Mouse (Mus musculus) left cerebral cortex, postnatal 25 days (tissue): ENCODE results near the gene Tmem8b. TPM values are rescaled to one million over a fixed set of nuclear protein-coding genes. Genes with fewer than 3 reads are reported as not detected.

Experiments
- DNase-seq, 2 experiments: peaks; one replicate each; pipeline ENCODE4 v3.0.0; 2022; ENCODE audit warnings: low spot score in 2 of 2, mixed read lengths in 1 of 2
- intact Hi-C: fragments of 180-260 bp; cut with DNase I; formaldehyde crosslinking; loops from one replicate; pipeline ENCODE4 v1.15.1; 2025
- total RNA-seq, 2 experiments: library from RNA; stranded (reverse); gene quantifications; 2 replicates each; pipeline ENCODE4 v1.2.3; 2021

The Tmem8b gene
- total RNA-seq, 2 experiments from 2014 or later, result 61.9 to 68.3 TPM

DNA sequence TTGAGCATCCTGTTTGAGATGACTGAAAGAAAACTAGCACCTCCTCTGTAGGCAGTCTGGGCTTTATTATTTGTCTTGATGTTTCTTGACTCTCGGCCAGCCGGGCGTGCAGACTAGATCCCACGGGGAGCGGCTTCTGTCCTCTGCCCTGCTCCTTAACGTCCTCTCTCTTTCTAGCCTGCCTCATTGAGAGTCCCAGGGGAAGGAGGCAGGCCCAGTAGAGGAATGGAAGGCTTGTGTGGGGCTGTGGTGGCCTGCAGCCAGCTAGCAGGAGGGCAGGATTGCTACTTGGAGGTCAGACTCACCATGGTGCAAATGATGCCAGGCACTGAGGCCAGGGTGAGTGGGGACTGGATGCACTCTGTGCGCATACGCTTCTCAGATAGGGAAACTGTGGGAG is 35.1 kb downstream of the Tmem8b start:
- intact Hi-C loops, result no loop called here
- DNase-seq, result no peak

DNA sequence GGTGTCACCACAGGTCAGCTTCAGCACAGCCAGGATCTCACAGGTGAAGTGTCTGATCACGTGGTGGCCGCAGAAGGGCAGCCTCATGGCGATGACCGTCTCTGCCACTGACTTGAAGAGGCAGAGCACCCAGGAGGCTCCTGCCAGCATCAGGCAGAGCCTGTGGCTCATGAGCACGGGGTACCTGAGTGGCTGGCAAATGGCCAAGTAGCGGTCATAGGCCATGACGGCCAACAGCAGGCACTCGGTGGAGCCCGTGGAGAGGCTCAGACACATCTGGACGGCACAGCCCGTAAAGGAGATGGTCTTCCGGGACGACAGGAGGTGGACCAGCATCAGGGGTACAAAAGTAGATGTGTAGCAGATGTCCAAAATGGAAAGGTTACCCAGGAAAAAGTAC is 37.2 kb downstream of the Tmem8b start:
- DNase-seq, result no peak
- intact Hi-C loops, result no loop called here

DNA sequence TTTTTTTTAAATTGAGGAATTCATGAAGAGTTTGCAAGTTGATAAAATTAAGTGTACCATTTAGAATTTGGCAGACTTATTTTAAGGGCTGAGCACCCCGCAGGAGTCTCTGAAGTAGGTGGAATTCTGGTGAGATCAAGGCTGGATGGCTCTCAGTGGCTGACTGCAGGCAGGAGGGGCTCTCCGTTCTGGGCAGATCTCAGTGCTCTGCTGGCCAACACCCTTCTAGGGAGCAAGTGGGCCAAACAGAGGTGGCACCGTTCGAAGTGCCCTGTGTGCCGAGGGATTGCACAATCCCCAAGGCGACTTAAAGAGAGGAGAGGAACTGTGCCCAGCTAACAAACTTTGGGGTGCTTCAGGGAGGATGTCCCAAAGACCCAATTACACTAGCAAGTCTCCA is 41.1 kb downstream of the Tmem8b start, which contains the start of gene Olfr71:
Gene Olfr71 (minus strand): TSS at position 387 of the 400 bp plus-strand sequence.
- DNase-seq, result no peak
- intact Hi-C loops, result loop anchor here (1.0 kb wide), 1 partner anchor 80 kb away; no protein-coding TSS in a partner anchor

DNA sequence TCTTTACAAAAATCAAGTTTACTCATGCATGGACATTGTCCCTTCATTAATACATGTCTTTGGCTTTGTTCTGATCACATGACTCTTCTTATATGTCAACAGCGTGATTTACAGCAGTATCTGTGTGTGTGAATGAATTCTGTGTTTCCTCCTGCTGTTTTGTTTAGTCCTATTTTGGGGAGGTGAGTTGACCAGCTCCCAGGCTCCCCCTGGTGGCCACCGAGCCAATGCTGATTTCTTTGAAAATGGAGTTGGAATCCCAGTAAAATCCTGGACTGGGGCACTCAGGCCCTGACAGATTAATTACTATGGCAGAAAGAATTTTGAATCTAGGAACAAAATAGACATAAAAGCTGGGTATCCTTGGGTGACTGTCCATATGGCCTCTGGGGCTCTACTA is 43.0 kb downstream of the Tmem8b start:
- peak; percentile 77 for DNase-seq
- intact Hi-C loops, result loop anchor here (1.0 kb wide), 1 partner anchor 40 kb away; no protein-coding TSS in a partner anchor

DNA sequence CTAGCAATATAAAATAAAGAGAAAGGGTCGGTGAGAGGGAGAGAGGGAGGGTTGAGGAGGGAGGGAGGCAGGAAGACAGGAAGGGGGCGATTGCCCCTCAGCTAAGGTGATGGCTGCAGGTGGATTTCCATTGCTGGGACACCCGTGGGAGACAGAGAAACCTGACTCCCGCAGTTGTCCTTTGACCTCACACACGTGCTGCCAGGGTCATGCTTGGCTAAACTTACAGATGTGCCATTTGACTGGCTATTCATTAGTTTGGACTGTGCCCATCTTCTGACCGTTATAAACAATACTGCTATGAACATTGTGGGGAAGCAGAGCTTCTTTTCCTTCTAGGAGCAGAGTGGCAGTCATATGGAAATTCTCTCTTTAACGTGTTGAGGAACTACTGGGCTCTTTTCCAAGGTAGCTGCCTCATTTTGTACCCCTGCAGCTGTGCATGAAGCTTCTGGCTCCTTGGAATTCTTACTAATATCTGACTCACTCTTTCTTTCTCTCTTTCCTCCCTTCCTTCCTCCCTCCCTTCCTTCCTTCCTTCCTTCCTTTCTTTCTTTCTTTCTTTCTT is 45.0 kb downstream of the Tmem8b start:
- peak in 1 of 2 experiments; percentile 68 for DNase-seq

DNA sequence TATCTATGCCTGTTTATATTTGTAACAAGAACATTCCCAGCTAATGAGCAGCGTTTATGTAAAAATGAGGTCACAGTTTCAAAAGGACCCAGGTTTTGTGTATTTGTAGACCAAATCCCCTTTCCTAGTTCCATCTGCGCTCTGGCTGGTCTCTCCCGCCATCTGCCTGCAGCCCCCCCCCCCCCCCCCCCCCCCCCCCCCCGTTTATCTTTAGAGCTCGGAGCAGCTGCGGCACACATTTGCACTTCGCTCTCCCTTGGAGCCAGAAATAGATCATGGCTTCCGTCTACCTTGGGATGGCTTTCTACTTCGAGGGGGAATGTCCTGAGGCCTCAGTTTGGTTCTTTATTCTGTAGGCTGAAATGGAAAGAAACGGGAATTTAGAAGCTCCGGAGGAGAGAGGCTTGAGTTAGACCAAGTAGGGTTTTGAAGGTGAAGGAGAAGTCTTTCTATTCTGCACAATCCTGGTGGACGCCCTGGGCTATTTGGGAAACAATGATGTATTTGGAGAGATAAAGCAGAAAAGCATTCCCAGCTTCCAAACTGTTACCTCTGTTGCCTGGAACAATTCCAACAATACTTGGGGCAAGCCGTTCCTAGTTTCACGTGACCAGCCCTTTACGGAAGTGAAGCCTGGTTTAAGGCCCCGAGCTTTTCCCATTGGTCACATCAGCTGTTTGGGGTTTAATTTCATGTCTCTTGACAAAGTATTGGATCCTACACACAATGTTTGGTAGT is 51.9 kb downstream of the Tmem8b start:
- intact Hi-C loops, result no loop called here
- DNase-seq, result peak in 1 of 2 experiments; percentile 15

More for the DNA sequence above, 45.0 kb downstream of the Tmem8b start:
- intact Hi-C loops, result no loop called here

DNA sequence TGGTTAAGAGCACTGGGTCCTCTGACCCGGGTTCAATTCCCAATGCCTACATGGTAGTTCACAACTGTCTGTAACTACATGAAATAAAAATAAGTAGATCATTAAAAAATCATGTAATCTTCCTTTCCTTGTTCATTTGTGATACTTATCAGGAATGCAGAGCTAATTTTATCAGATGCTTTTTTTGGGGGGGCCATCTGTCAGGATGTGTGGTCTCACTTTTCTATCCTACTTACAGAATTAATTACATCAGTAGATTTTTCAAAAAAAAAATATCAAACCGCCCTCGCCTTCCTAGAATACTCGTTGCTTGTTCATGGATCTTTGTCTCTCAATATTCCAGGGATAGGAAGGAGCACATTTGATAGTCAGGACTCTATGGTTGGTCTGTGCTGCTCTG is 53.4 kb downstream of the Tmem8b start:
- intact Hi-C loops, result no loop called here
- DNase-seq, result peak in 1 of 2 experiments; percentile 46

DNA sequence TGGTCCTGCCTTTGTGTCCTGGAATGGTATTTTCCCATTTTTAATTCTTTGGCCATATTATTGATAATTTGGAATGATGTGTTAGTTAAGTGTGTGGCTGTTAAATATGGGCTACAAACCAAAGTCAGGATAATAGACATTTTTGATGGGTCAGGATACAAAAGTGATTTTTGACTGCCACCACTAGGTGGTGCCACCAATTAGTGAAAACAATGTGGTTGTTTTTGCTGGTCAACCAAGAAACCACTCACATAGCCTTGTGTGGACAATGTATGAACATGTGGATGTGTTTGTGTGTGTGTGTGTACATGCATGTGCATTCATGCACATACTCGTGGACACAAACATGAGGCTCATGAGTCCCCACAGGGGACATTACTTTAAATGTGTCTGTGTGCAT is 56.0 kb downstream of the Tmem8b start:
- peak in 1 of 2 experiments; percentile 25 for DNase-seq
- intact Hi-C loops, result no loop called here

DNA sequence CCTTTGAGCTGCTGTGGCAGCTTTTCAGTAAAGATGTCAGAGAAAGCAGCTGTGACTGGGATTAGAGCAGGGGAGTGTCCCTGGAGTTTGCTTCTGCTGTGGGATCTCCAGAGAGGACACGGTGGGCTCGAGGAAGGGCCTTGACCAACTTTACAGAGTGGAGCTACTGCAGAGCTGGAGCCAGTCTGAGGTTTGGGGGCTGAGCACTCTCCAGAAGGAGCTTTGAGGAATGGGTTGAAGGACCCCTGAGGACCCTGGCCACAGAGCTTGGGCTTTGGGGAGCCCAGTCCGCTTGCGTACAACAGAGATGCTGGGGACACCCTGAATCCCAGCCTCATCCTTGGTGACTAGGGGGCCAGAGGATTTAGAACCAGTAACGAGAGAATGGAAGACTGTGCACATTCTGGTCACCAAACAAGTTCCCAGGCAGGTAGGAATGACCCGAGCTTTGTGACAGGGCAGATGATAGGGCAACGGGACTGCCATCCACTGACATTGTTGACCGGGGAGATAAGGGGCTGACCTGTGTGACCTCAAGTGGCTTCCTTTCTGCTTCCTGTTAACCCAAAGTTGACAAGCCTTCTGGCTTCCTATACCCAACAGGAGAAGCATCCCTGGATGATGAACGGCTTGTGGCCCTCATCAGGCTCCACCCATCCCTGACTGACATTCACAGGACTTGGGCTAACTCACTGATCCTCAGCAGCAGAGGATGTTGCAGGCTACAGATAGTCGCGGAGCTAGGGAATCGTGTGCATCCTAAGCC is 57.6 kb downstream of the Tmem8b start:
- intact Hi-C loops, result no loop called here
- DNase-seq, result no peak

DNA sequence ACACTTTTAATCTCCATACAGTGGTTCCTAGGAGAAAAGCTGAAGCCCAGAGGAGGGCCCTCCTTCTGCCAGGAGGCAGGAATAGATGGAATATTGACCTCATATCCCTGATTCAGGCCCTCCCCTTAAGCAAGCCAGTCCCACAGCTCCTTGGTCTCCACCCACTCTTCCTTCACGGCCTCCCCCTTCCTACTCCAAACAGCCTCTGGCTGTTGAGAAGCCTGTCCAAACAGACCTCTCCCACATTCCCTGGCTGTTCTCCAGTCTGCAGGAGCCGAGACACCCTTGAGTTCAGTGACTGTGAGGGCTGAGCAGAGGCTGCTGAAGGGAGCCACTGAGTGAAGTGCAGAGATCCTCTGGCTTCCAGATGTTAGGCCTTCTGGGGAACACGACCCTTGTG is 58.2 kb downstream of the Tmem8b start, which contains the start of gene Hrct1:
Gene Hrct1 (plus strand): TSS at position 194 of the 400 bp plus-strand sequence.
- peak in 1 of 2 experiments; percentile 61 for DNase-seq
- intact Hi-C loops, result no loop called here

DNA sequence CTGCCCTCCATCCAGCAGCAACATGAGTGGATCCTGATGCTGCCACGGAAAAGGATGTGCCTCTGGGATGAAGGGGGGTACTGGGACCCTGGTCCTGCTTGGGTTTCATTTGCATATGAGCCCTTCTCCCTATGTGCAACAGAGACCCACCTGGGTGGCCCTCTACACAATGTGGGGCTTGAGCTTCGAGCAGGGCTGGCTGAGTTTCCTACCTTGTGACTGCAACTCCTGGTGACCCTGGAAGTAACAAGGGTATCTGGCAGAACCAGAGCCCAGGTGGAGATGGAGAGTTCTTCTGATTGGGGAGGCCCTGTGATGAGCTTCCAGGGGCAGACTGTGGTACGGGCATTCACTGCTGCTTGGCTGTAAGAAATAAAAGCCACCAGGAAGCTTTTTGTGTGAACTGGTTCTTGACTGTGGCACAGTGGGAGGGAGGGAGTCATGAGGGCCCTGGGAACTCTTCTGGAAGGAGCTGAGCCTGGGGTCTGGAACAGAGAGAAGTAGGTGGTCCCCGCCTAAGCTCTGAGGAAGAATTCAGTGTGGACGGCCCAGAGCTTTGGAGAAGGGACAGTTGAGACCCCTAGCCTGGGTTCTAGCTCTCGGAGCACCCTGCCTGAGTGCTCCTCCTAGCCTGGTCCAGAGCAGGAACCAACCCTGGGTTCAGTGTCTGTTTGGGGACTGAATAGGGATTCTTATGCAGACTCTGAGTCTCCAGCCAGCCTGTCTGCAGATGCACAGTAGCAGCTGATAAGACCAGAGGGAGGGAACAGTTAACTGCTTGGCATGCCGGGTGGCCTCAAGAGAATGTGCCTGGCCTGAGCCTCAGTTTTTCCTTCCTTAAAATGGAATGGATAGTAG is 59.2 kb downstream of the Tmem8b start:
- DNase-seq, result no peak
- intact Hi-C loops, result no loop called here

DNA sequence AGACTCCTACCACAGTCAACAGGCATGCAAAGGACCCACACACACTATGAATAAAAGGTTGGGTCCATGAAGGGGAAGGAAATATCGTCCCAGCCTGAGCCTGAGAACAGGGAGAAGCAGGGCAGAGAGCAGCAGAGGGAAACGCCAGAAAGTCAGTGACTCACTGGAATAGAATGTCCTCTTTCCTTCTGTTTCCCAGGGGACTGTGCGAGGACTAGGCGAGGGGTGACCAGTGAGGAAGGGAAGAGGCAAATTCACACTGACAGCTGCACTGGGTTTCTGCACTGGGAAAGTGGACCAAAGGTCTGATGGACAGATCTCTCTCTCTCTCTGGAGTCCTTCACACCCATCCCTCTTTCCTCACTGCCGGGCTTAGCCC is 59.8 kb downstream of the Tmem8b start:
- intact Hi-C loops, result no loop called here

DNA sequence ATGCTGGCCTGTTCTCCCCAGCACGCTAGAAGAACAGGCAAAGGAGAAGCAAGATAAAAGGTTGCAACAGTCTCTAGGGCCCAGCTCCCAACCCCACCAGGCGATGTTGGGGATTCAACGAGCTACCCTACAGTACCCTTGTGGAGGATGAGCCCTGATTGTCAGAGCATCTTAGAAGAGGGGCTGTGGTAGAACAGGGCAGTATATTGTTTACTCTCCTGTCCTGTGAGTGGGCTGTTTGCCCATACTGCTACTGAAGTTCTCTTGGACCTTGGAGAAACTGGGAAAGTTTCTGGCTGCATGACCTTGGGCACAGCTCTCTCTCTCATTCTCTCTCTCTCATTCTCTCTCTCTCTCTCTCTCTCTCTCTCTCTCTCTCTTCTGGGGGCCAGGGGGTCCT is 60.4 kb downstream of the Tmem8b start:
- DNase-seq, result no peak
- intact Hi-C loops, result no loop called here

More for the DNA sequence above, 59.8 kb downstream of the Tmem8b start:
- DNase-seq, result no peak

DNA sequence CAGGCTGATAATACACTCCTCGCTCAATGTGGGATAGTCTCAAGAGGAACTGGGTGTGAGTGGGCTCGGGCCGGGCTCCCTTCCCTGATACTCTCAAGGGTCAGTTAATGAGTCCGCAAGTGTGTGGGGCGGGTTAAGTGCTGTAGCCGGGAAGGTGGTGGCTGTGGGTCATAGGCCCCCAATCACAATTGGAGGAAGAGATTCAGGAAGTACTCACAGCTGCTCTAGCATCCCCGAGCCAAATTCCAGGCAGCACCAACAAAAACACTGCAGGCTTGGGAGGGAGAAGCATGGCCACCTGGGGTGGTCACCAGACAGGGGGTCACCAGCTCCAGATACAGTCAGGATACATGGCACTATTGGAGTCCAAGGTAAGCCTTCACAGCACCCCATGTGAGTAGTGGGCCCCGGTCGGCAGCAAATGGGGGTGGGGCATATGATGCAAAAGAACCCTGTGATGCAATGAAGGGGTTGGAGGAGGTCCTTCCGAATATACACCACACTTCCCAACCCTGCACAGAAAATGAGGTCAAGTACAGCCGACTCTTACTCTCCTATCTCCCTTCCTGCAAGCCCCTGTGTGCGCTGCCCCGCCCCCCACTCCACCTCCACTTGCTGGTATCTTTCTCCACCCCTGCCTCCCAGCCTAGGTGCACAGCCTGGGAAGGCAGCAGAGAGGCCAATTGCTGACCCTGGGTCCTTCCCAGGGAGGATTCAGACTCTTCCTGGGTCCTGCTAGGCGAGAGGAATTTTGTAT is 61.2 kb downstream of the Tmem8b start, which contains the start of gene Spaar:
Gene Spaar (plus strand): TSS at position 241 of the 757 bp plus-strand sequence.
- DNase-seq, result no peak
- intact Hi-C loops, result no loop called here

DNA sequence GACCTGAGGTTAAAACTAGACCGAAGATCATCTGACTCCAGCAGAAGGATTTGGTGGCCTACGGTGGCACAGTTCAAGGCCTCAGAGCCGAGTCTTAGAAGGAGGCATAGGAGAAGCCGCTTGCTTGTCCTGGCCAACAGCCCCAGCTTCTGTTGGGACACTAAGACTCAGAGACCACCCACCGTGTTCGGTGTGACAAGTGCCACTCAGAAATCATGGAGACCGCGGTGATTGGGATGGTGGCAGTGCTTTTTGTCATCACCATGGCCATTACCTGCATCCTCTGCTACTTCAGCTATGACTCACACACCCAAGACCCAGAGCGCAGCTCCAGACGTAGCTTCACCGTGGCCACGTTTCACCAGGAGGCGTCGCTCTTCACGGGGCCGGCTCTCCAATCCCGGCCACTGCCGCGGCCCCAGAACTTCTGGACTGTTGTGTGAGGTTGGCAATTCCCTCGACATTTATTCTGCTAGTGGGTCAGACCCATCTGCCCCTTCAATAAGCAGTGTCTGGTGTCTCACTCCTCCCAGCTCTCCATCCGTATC is 62.1 kb downstream of the Tmem8b start:
- no peak for DNase-seq
- intact Hi-C loops, result no loop called here

DNA sequence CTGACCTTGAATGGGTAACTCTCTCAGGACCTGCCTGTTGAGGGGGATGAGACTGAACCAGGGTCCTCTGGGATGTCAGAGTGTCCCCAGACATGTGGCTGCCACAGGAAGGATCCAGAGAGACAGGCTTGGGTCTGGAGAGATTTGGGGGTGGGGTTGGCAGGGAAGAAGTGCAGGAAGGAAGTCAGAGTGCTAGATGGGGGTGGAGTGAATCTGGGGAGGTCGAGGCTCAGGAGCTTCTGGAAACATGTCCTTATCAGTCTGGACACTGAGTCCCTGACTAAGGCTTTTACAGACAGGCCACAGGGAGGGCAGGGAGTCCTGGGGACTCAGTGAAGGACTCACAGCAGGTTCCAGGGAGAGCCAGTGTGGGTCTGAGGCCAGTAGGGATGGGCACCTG is 63.4 kb downstream of the Tmem8b start:
- no peak for DNase-seq
- intact Hi-C loops, result no loop called here

DNA sequence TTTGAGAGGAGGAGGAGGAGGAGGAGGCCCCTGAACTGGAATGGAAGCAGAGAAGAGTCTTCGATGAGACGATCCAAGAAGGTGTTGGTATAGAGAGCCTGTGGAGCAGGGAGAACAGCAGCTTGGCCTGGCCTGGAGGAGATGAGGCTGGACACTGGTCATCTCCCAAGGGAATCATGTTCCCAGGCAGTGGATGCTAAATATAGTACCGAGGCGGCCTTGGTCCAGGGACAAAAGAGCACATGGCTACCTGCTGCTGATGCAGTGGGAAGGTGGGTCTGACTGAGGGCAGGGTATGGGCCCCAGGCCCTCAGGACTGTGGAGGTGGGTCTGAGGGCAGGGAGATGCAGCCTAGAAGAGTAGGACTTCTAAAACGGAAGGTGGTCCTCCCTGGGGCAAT is 64.4 kb downstream of the Tmem8b start:
- peak in 1 of 2 experiments; percentile 0 for DNase-seq

DNA sequence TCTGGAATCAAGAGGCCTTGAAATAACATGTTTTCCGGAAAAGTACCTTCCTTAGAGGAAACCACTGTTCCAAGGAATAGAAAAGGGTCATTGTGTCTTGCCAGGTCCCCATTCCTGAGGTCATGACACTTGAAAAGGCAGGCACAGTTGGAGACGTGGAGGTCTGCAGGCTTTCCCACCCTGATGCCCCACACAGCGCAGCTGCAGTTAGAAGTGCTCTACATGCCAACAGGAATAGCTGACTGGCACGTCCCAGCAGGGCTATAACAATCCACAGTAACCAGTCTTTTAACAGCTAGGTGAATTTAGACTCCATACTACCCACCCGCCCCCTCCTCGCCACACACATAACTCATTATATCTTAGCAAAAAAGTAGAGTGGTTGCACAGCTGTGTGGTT is 68.4 kb downstream of the Tmem8b start:
- intact Hi-C loops, result no loop called here
- DNase-seq, result no peak

More for the DNA sequence above, 64.4 kb downstream of the Tmem8b start:
- intact Hi-C loops, result no loop called here
